Mouse (Mus musculus) small intestine, adult 2 months (tissue): ENCODE data around the gene Ap5s1. TPM values are rescaled to one million over a fixed set of nuclear protein-coding genes. Genes with fewer than 3 reads are reported as not detected.
"Not testable (repeated sequence)": the region's sequence is repeated elsewhere in the genome, so short reads cannot be mapped to it uniquely, and the experiment has no call there.

Experiments used
- H3K27ac ChIP-seq: fragments of 200-500 bp; 2 replicates; pipeline ENCODE4 v1.5.1; 2012; ENCODE audit warnings: low read depth, low read length, control low read depth, inconsistent platforms; ENCODE audit not compliant: insufficient read depth
- H3K27me3 ChIP-seq: fragments of 200-500 bp; 2 replicates; pipeline ENCODE4 v1.6.1; 2012; ENCODE audit warnings: mild to moderate bottlenecking, moderate library complexity, low read length, inconsistent platforms; ENCODE audit not compliant: control insufficient read depth, insufficient read depth
- H3K36me3 ChIP-seq: fragments of 200-500 bp; 2 replicates; pipeline ENCODE4 v1.6.1; 2012; ENCODE audit warnings: mild to moderate bottlenecking, low read length, control low read depth, inconsistent platforms; ENCODE audit not compliant: control insufficient read depth, insufficient read depth
- H3K4me1 ChIP-seq: fragments of 200-500 bp; 2 replicates; pipeline ENCODE4 v1.6.1; 2012; ENCODE audit warnings: low read length, inconsistent platforms, mixed read lengths; ENCODE audit not compliant: control insufficient read depth, insufficient read depth, insufficient read length
- H3K4me3 ChIP-seq: fragments of 200-500 bp; 2 replicates; pipeline ENCODE4 v1.5.1; 2012; ENCODE audit warnings: low read depth, mild to moderate bottlenecking, control low read depth, inconsistent platforms, low read length, moderate library complexity
- CTCF ChIP-seq: fragments of 200-500 bp; IDR thresholded peaks from 2 replicates; pipeline ENCODE4 v1.5.1; 2012; ENCODE audit warnings: low read depth, mild to moderate bottlenecking, control low read depth, inconsistent platforms, low read length, moderate library complexity, mixed read lengths; ENCODE audit not compliant: insufficient replicate concordance, insufficient read length; ENCODE audit errors: extremely low read depth
- POLR2A ChIP-seq: fragments of 200-500 bp; IDR thresholded peaks from 2 replicates; pipeline ENCODE4 v1.6.1; 2012; ENCODE audit warnings: low read depth, mild to moderate bottlenecking, control low read depth, inconsistent platforms, low read length, moderate library complexity
- WGBS: fragments of 180-500 bp; shearing (Covaris S2); methylation state at CpG from one replicate; pipeline ENCODE4 v1.1.7; 2018; 5-methylcytosine and 5-hydroxymethylcytosine counted together
- polyA plus RNA-seq: library from polyadenylated mRNA; depleted of rRNA; stranded (reverse); fragments of >200 nt; gene quantifications from 2 replicates; pipeline ENCODE4 v1.2.3, GENCODE M21; 2012

Gene Ap5s1
- polyA plus RNA-seq, 1 experiment = 90.0 TPM

GRCm38 (mm10) chr2:131222562-131222961 lies 15.7 kb downstream of the Ap5s1 start:
- no peak for TF ChIP-seq POLR2A
- no peak for TF ChIP-seq CTCF
- Histone ChIP-seq H3K36me3 (no peaks in the 10 kb centered on the region), H3K4me1 (peaks cover 14% of the 10 kb centered on the region; the same call in 1 of the 2 replicates), H3K4me3 (no peak overlapping the region), H3K27me3 (no peaks in the 10 kb centered on the region), H3K27ac (peak overlapping the region; percentile 85)
- WGBS = 16% methylated on average over 5 of the region's 5 CpGs

GRCm38 (mm10) chr2:131223569-131223968 lies 16.7 kb downstream of the Ap5s1 start:
- WGBS = 85% methylated on average over 1 of the region's 1 CpGs
- Histone ChIP-seq H3K27ac (no peak overlapping the region), H3K36me3 (no peaks in the 10 kb centered on the region), H3K4me1 (peaks cover 14% of the 10 kb centered on the region; the same call in 1 of the 2 replicates), H3K27me3 (no peaks in the 10 kb centered on the region), H3K4me3 (no peak overlapping the region)
- TF ChIP-seq POLR2A (no peak), CTCF (no peak)

DNA sequence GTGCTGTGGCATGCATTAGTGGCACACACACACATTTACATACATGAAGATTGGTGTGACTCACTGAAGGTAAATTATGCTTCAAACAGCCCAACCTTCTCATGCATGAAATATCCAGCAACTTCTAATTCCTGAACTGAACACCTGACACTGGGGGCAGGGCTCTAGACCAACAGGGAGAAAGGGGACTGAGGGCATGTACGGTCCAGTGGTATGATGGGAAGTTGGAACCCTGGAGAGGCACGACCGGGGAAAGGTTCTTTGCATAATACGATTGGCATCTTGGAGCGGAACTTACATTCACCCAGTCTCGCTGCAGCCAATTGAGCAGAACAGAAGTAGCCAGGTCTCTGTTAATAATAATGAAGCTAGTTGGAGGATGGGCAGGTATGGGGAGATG lies 18.3 kb downstream of the Ap5s1 start:
- no peaks in the 10 kb centered on the region for H3K36me3 ChIP-seq
- peaks cover 14% of the 10 kb centered on the region; the same call in 1 of the 2 replicates for H3K4me1 ChIP-seq
- H3K4me3 ChIP-seq = no peak overlapping the region
- no peak overlapping the region for H3K27ac ChIP-seq
- 95% methylated on average over 6 of the region's 6 CpGs for WGBS
- no peaks in the 10 kb centered on the region for H3K27me3 ChIP-seq
- TF ChIP-seq POLR2A (no peak), CTCF (no peak)

DNA sequence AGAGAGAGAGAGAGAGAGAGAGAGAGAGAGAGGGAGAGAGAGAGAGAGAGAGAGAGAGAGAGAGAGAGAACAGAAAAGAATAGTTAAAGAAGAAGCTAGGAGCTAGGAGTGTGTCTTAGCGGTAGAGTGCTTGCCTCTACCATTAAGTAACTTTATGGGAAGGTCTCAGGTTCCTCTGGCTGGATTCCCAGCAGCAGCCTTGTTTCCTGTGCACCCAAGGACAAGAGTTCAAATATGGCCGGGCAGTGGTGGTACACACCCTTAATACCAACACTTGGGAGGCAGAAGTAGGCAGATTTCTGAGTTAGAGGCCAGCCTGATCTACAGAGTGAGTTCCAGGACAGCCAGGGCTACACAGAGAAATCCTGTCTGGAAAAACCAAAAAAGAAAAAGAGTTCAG lies 19.8 kb downstream of the Ap5s1 start:
- H3K36me3 ChIP-seq, H3K27me3 ChIP-seq: not testable (repeated sequence)
- WGBS = 16% methylated on average over 2 of the region's 2 CpGs

DNA sequence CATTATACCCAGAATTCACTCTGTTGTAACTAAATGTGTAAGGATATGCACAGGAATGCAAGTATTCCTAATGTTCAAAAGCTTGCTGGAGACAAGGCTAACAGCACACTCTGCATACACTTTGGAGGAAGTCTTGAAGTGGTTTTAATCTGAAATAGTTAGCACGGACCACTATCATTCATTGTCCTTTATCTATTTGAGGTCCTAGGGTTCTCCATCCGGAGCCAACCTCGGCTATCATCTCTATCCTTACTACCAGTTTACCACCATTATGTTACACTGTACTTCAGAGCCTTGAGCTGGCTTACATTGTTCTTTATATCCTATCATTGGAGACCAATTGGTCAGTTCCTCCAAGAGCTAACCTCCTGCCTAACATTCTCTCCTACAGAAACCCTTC lies 20.4 kb downstream of the Ap5s1 start:
- no peaks in the 10 kb centered on the region for H3K36me3 ChIP-seq
- H3K4me1 ChIP-seq = peaks cover 12% of the 10 kb centered on the region; the same call in 1 of the 2 replicates
- no peak for TF ChIP-seq CTCF
- TF ChIP-seq POLR2A = no peak
- 0 out of 2 replicates have a peak overlapping the region, but pooled peaks have one; percentile 32 for H3K27ac ChIP-seq
- no peaks in the 10 kb centered on the region for H3K27me3 ChIP-seq
- no peak overlapping the region for H3K4me3 ChIP-seq
- WGBS = 92% methylated on average over 3 of the region's 3 CpGs

More for the DNA sequence above, 19.8 kb downstream of the Ap5s1 start:
- Histone ChIP-seq H3K27ac (peak overlapping the region; percentile 32; the same call in 1 of the 2 replicates), H3K4me1 (peaks cover 12% of the 10 kb centered on the region; the same call in 1 of the 2 replicates)
- H3K4me3 ChIP-seq = not testable (repeated sequence)

GRCm38 (mm10) chr2:131232558-131232957 lies 25.7 kb downstream of the Ap5s1 start:
- H3K27me3 ChIP-seq = no peaks in the 10 kb centered on the region
- WGBS = 35% methylated on average over 2 of the region's 2 CpGs
- H3K36me3 ChIP-seq = peaks cover 2% of the 10 kb centered on the region; the same call in 1 of the 2 replicates
- peaks cover 13% of the 10 kb centered on the region for H3K4me1 ChIP-seq
- no peak overlapping the region for H3K4me3 ChIP-seq
- H3K27ac ChIP-seq = no peak overlapping the region
- no peak for TF ChIP-seq CTCF
- no peak for TF ChIP-seq POLR2A

DNA sequence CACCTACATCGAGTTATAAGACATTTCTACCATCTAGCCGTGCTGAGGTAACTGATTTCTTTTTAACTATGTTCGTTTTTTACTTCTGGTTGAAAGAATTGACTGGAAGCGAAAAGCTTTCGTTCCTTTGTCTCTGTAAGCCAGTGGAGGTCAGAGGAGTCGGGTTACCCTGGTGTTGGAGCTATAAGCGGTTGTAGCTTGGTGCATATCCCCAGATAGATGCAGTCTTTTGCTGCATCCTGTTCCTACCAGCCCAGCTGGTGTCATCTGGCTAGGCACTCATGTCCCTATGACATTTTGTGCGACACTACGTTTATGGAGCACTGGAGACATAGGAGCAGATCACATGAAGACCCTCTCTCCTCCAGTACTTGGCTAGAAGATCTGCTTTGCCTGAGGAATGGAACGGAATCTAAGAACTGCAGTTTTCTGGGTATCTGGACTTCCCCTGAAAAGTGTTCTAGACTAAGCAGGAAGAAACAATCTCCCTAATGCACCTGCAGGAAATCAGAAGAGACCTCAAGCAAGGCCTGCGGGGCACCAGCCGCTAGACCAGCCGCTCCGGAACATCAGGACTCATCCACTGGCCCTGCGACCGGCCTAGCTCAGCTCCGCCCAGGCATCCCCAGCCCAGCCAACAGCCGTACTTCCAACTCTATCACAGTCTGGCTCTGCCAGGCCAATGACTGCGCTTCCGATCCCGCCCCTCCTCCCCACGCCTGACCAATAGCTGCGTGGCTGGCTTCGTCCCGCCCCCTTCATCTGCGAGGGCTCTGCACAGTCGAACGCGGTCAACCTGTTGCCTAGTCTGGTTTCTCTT lies 26.6 kb downstream of the Ap5s1 start, which contains the start of gene Mavs:
Gene Mavs, plus strand, starts transcription at position 757 of the 820 bp plus-strand sequence.
- H3K4me1 ChIP-seq = peaks cover 13% of the 10 kb centered on the region
- H3K4me3 ChIP-seq = peak within 1 kb of the TSS; percentile 83
- H3K36me3 ChIP-seq = peaks cover 2% of the 10 kb centered on the region
- H3K27ac ChIP-seq = peak within 1 kb of the TSS; percentile 86
- H3K27me3 ChIP-seq = no peaks in the 10 kb centered on the region
- 18% methylated on average over 29 of the region's 29 CpGs for WGBS
- TF ChIP-seq POLR2A (peak; percentile 95; the same call in 1 of the 2 replicates), CTCF (no peak)
